ENCODE assay signal across 18 mouse cellular contexts in genomic region chr13:75865486-75866184, GRCm38 (mm10). TPM values are rescaled to one million over a fixed set of nuclear protein-coding genes. Genes with fewer than 3 reads are reported as not detected.
DNase-seq lines count a peak whose midpoint lies in the region; ATAC-seq and TF ChIP-seq lines count a peak whose summit lies in the region.
"Had no signal": no experiment of that assay in that cellular context is flagged by ENCODE, and none has a peak within 500 bp of the region (broad histone marks: within the 10 kb centered on the region; RNA-seq: fewer than 3 reads in every experiment).

No protein-coding gene starts in this region.

- DNase-seq in lung, embryonic 14.5 days, result no peak
- no peak for DNase-seq in lung, postnatal 4 days
- peak; percentile 94 for DNase-seq in MEL (ENCODE audit: low read depth, low spot score)
- no peak for DNase-seq in gastrocnemius, postnatal 25 days
- DNase-seq in cerebellum, adult 11 months, result no peak
- DNase-seq: cerebellum, postnatal 36 days; gastrocnemius, adult 2 months; heart, postnatal 4 days; kidney, adult 18-20 months; lung, postnatal 36 days; retina, postnatal 1 day; thymus, postnatal 4 days had no signal

- peak; percentile 98 to 99 for TF ChIP-seq EP300 in MEL (IDR thresholded peaks at IDR 0.05; ENCODE audit: low read depth in 1 of 2, low read length in 2 of 2)

- H3K4me1 ChIP-seq in lung, embryonic 14.5 days (ENCODE audit: insufficient read depth), result no peaks in the 10 kb centered on the region
- peaks cover 6 to 16% of the 10 kb centered on the region in 2 experiments for H3K4me1 ChIP-seq in MEL (ENCODE audit: control insufficient read depth in 1 of 2, insufficient read depth in 2 of 2, low read length in 2 of 2)
- H3K4me1 ChIP-seq in liver, embryonic 15.5 days (replicated peaks), result peaks cover 18% of the 10 kb centered on the region
- H3K4me1 ChIP-seq: heart, embryonic 10.5 days; neural tube, embryonic 15.5 days had no signal

- no peaks in the 10 kb centered on the region for H3K9me3 ChIP-seq in lung, embryonic 14.5 days (ENCODE audit: low read depth, low read length)
- H3K9me3 ChIP-seq in MEL (replicated peaks; ENCODE audit: insufficient read depth, low read length), result no peaks in the 10 kb centered on the region
- H3K9me3 ChIP-seq in liver, embryonic 15.5 days (replicated peaks), result no peaks in the 10 kb centered on the region
- H3K9me3 ChIP-seq: heart, embryonic 10.5 days; neural tube, embryonic 15.5 days had no signal

- 0 out of 2 replicates have a peak, but pooled peaks have one; percentile 14 for ATAC-seq in lung, embryonic 14.5 days (ENCODE audit: insufficient read depth)
- peak; percentile 97 for ATAC-seq in common myeloid progenitor, adult 5-6 weeks (replicated peaks; ENCODE audit: low read depth, poor library complexity, severe bottlenecking)
- peak; percentile 100 for ATAC-seq in liver, embryonic 15.5 days (ENCODE audit: insufficient read depth)
- ATAC-seq in CD4-positive, CD25-positive, alpha-beta regulatory T cell, adult 4 months, result no peak
- ATAC-seq: Patski had no signal

- H3K9ac ChIP-seq in lung, embryonic 14.5 days, result no peak overlapping the region
- H3K9ac ChIP-seq in MEL (ENCODE audit: control insufficient read depth, low read depth, low read length, poor library complexity, severe bottlenecking), result no peak overlapping the region
- H3K9ac ChIP-seq in liver, embryonic 15.5 days, result no peak overlapping the region; the same call in 1 of the 2 replicates
- H3K9ac ChIP-seq: neural tube, embryonic 15.5 days had no signal

- no peak for TF ChIP-seq CTCF in lung, embryonic 14.5 days (IDR thresholded peaks at IDR 0.05; ENCODE audit: low read depth)
- TF ChIP-seq CTCF in MEL (IDR thresholded peaks at IDR 0.05 in 2 of 3, conservative IDR thresholded peaks at IDR 0.05 in 1 of 3; ENCODE audit: control insufficient read depth in 1 of 3, insufficient read depth in 1 of 3, low read depth in 2 of 3, low read length in 3 of 3, poor library complexity in 1 of 3, severe bottlenecking in 1 of 3), result no peak

- no peak overlapping the region for H3K27ac ChIP-seq in lung, embryonic 14.5 days (ENCODE audit: low read depth)
- peak overlapping the region; percentile 57 for H3K27ac ChIP-seq in MEL (ENCODE audit: control insufficient read depth, low read depth, low read length)
- H3K27ac ChIP-seq in liver, embryonic 15.5 days (replicated peaks), result peak overlapping the region; percentile 79
- H3K27ac ChIP-seq: gastrocnemius, adult 2 months; heart, embryonic 10.5 days; neural tube, embryonic 15.5 days had no signal

- TF ChIP-seq POLR2A in MEL (IDR thresholded peaks at IDR 0.05; ENCODE audit: control insufficient read depth in 1 of 2, insufficient read depth in 1 of 2, low read depth in 1 of 2, low read length in 2 of 2, poor library complexity in 1 of 2), result no peak

- H3K4me3 ChIP-seq in lung, embryonic 14.5 days (ENCODE audit: low read depth, low read length), result no peak overlapping the region
- no peak overlapping the region for H3K4me3 ChIP-seq in MEL (ENCODE audit: control insufficient read depth in 1 of 2, insufficient read depth in 1 of 2, low read depth in 2 of 2, low read length in 2 of 2)
- H3K4me3 ChIP-seq in liver, embryonic 15.5 days (replicated peaks), result no peak overlapping the region
- H3K4me3 ChIP-seq: gastrocnemius, adult 2 months; heart, embryonic 10.5 days; neural tube, embryonic 15.5 days had no signal

- TF ChIP-seq RAD21 in MEL (IDR thresholded peaks at IDR 0.05; ENCODE audit: low read depth, low read length), result no peak

- H3K36me3 ChIP-seq in lung, embryonic 14.5 days (ENCODE audit: insufficient read depth), result peaks cover 17% of the 10 kb centered on the region; the same call in 1 of the 2 replicates
- peaks cover 0 to 15% of the 10 kb centered on the region in 2 experiments; a peak in 2 of 4 replicates for H3K36me3 ChIP-seq in MEL (ENCODE audit: control insufficient read depth in 1 of 2, insufficient read depth in 2 of 2, low read length in 2 of 2)
- no peaks in the 10 kb centered on the region for H3K36me3 ChIP-seq in liver, embryonic 15.5 days (replicated peaks)

- H3K4me2 ChIP-seq in lung, embryonic 14.5 days, result no peak overlapping the region
- H3K4me2 ChIP-seq in liver, embryonic 15.5 days, result peak overlapping the region; percentile 36
- H3K4me2 ChIP-seq: neural tube, embryonic 15.5 days had no signal

- no peaks in the 10 kb centered on the region for H3K27me3 ChIP-seq in lung, embryonic 14.5 days (ENCODE audit: insufficient read depth, low read length)
- H3K27me3 ChIP-seq in MEL (ENCODE audit: control insufficient read depth in 1 of 2, insufficient read depth in 2 of 2, low read length in 2 of 2), result no peaks in the 10 kb centered on the region
- H3K27me3 ChIP-seq in liver, embryonic 15.5 days, result no peaks in the 10 kb centered on the region
- H3K27me3 ChIP-seq: neural tube, embryonic 15.5 days; Patski had no signal

- H3K79me2 ChIP-seq in MEL (ENCODE audit: control insufficient read depth, insufficient read depth, low read length, poor library complexity), result no peaks in the 10 kb centered on the region

TF ChIP-seq in MEL, 35 proteins besides CTCF, POLR2A, EP300 and RAD21:
- 0 out of 2 replicates have a peak, but pooled peaks have one; percentile 27 for TF ChIP-seq MYC (IDR thresholded peaks at IDR 0.05; ENCODE audit: low read depth, low read length)
- TF ChIP-seq BHLHE40 (IDR thresholded peaks at IDR 0.05; ENCODE audit: borderline replicate concordance, low read depth, low read length), result no peak
- 0 out of 2 replicates have a peak, but pooled peaks have one; percentile 23 for TF ChIP-seq MAX (IDR thresholded peaks at IDR 0.05; ENCODE audit: low read length)
- TF ChIP-seq E2F4 (IDR thresholded peaks at IDR 0.05; ENCODE audit: borderline replicate concordance, low read depth, low read length), result no peak
- peak; percentile 45; the same call in 1 of the 2 replicates for TF ChIP-seq MAZ (IDR thresholded peaks at IDR 0.05; ENCODE audit: low read depth, low read length)
- peak; percentile 98 for TF ChIP-seq TCF12 (IDR thresholded peaks at IDR 0.05; ENCODE audit: low read depth, low read length)
- peak; percentile 98 for TF ChIP-seq GATA1 (IDR thresholded peaks at IDR 0.05; ENCODE audit: low read depth, low read length)
- peak; percentile 99 for TF ChIP-seq TAL1 (IDR thresholded peaks at IDR 0.05; ENCODE audit: low read length)
- no peak for TF ChIP-seq KAT2A (conservative IDR thresholded peaks at IDR 0.05; ENCODE audit: low read depth, low read length)
- TF ChIP-seq ETS1 (IDR thresholded peaks at IDR 0.05; ENCODE audit: low read depth, low read length), result peak; percentile 96
- peak; percentile 59; the same call in 1 of the 2 replicates for TF ChIP-seq USF1 (IDR thresholded peaks at IDR 0.05; ENCODE audit: low read depth, low read length)
- TF ChIP-seq SIN3A (IDR thresholded peaks at IDR 0.05; ENCODE audit: low read length), result peak; percentile 62; the same call in 1 of the 2 replicates
- TF ChIP-seq TBP (IDR thresholded peaks at IDR 0.05; ENCODE audit: low read depth, low read length), result peak; percentile 60
- no peak for TF ChIP-seq NELFE (IDR thresholded peaks at IDR 0.05; ENCODE audit: low read depth, low read length)
- peak; percentile 73; the same call in 1 of the 2 replicates for TF ChIP-seq JUND (IDR thresholded peaks at IDR 0.05; ENCODE audit: low read depth, low read length)
- no peak for TF ChIP-seq GABPA (IDR thresholded peaks at IDR 0.05; ENCODE audit: low read depth, low read length)
- TF ChIP-seq ZNF384 (IDR thresholded peaks at IDR 0.05; ENCODE audit: low read depth, low read length), result peak; percentile 18; the same call in 1 of the 2 replicates
- peak; percentile 77 for TF ChIP-seq RCOR1 (IDR thresholded peaks at IDR 0.05; ENCODE audit: low read depth, low read length)

RNA-seq across cellular contexts. Expression of gene Glrx, which starts 26.0 kb away (rescaled TPM):
- polyA plus RNA-seq in lung, embryonic 14.5 days (2014; fragmentation: Nextera tagmentation; extraction: Ambion mirVana), result 35.9 and 43.8 TPM in 2 replicates
- 9.2 and 12.7 TPM in 2 replicates for total RNA-seq in MEL (2012; rRNA removed)
- 10 to 100 TPM in 1 of 2 experiments, not detected in 1; 20.2 TPM for polyA plus RNA-seq in MEL (2012; ENCODE audit: insufficient read depth in 1 of 2, insufficient read length in 2 of 2, low read depth in 1 of 2, low replicate concordance in 2 of 2, missing spikeins in 1 of 2)
- total RNA-seq in common myeloid progenitor, adult 5-6 weeks (2017), result 45.2 and 62.7 TPM in 2 replicates
- polyA plus RNA-seq in liver, embryonic 15.5 days (2015; fragmentation: Nextera tagmentation; extraction: Ambion mirVana), result 45.5 and 47.3 TPM in 2 replicates
- total RNA-seq in gastrocnemius, postnatal 25 days (2021), result 10 to 100 TPM; 36.8 to 47.8 TPM
- polyA plus RNA-seq in CD4-positive, CD25-positive, alpha-beta regulatory T cell, adult 4 months (2017; shearing (Covaris generic)), result 100 to 1,000 TPM; 240 to 300 TPM
